Mouse (Mus musculus) intestine, postnatal 0 days (tissue): ENCODE measurements around the gene Efna2. TPM values are rescaled to one million over a fixed set of nuclear protein-coding genes. Genes with fewer than 3 reads are reported as not detected.
A peak's percentile ranks its signal among the peaks of the same experiment; 100 is the strongest.

Source experiments
- ATAC-seq: fragments of 200-750 bp; cut with Nextera tagmentation; 2 replicates; pipeline ENCODE4 v1.8.0; 2017; ENCODE audit warnings: mild to moderate bottlenecking, moderate TSS enrichment, moderate library complexity
- H3K27ac ChIP-seq: fragments of 300-500 bp; sonication (generic); 2 replicates; pipeline ENCODE4 v1.5.1; 2014; ENCODE audit warnings: mild to moderate bottlenecking, low read depth, low read length, moderate library complexity
- H3K27me3 ChIP-seq: fragments of 300-500 bp; sonication (generic); replicated peaks from 2 replicates; pipeline ENCODE4 v1.6.1; 2014; ENCODE audit warnings: low read length, mixed read lengths; ENCODE audit not compliant: control insufficient read depth, insufficient read depth
- H3K36me3 ChIP-seq: fragments of 300-500 bp; sonication (generic); 2 replicates; pipeline ENCODE4 v1.6.1; 2014; ENCODE audit warnings: mild to moderate bottlenecking, moderate library complexity; ENCODE audit not compliant: control insufficient read depth, insufficient read depth
- H3K4me1 ChIP-seq: fragments of 300-500 bp; sonication (generic); replicated peaks from 2 replicates; pipeline ENCODE4 v1.6.1; 2014; ENCODE audit warnings: antibody characterized with exemption, low read length, mixed read lengths; ENCODE audit not compliant: control insufficient read depth, insufficient read depth
- H3K4me2 ChIP-seq: fragments of 300-500 bp; sonication (generic); replicated peaks from 2 replicates; pipeline ENCODE4 v1.6.1; 2014; ENCODE audit warnings: low read depth, mild to moderate bottlenecking, moderate library complexity
- H3K4me3 ChIP-seq: fragments of 300-500 bp; sonication (generic); 2 replicates; pipeline ENCODE4 v1.5.1; 2014; ENCODE audit warnings: low read depth, low read length
- H3K9ac ChIP-seq: fragments of 300-500 bp; sonication (generic); 2 replicates; pipeline ENCODE4 v1.6.1; 2014; ENCODE audit warnings: mild to moderate bottlenecking, low read depth, low read length
- H3K9me3 ChIP-seq: fragments of 300-500 bp; sonication (generic); 2 replicates; pipeline ENCODE4 v1.6.1; 2016; ENCODE audit warnings: mixed run types; ENCODE audit not compliant: control insufficient read depth
- CTCF ChIP-seq: sonication (generic); IDR thresholded peaks from 2 replicates; pipeline ENCODE4 v1.5.1; 2016; ENCODE audit warnings: low read depth, mild to moderate bottlenecking, control low read depth, antibody characterized with exemption, moderate library complexity
- WGBS: fragments of 180-500 bp; shearing (Covaris S2); extraction: QIAGEN DNeasy Blood & Tissue Kit; methylation state at CpG from one replicate; pipeline ENCODE4 v1.1.7; 2014; 5-methylcytosine and 5-hydroxymethylcytosine counted together
- polyA plus RNA-seq: library from polyadenylated mRNA; unstranded; fragments of >200 nt; fragmentation: Nextera tagmentation; extraction: Ambion mirVana; gene quantifications from 2 replicates; pipeline ENCODE4 v1.2.1, GENCODE M21; 2015

Gene Efna2
- 3.5 and 3.8 TPM in 2 replicates for polyA plus RNA-seq

GRCm38 (mm10) chr10:80179068-80180051 lies at the start of gene Efna2:
Gene Efna2 (plus strand): TSS chr10:80179482.
- ATAC-seq = peak; percentile 14; the same call in 1 of the 2 replicates
- WGBS = 3% methylated on average over 55 of the region's 106 CpGs

GRCm38 (mm10) chr10:80129846-80130245 lies 49.4 kb upstream of the Efna2 start:
- Histone ChIP-seq H3K27me3 (no peaks in the 10 kb centered on the region), H3K4me3 (no peak overlapping the region), H3K36me3 (peaks cover 75% of the 10 kb centered on the region), H3K27ac (no peak overlapping the region; the same call in 1 of the 2 replicates), H3K9me3 (no peaks in the 10 kb centered on the region), H3K4me1 (peaks cover 5% of the 10 kb centered on the region; the same call in 1 of the 2 replicates), H3K9ac (no peak overlapping the region), H3K4me2 (peak overlapping the region; percentile 21; the same call in 1 of the 2 replicates)
- TF ChIP-seq CTCF = no peak
- no peak for ATAC-seq
- 79% methylated on average over 9 of the region's 9 CpGs for WGBS

More at GRCm38 (mm10) chr10:80179068-80180051, at the start of gene Efna2:
- peak; percentile 22; the same call in 1 of the 2 replicates for TF ChIP-seq CTCF
- Histone ChIP-seq H3K27ac (no peak within 1 kb of the TSS), H3K4me3 (peak within 1 kb of the TSS; percentile 60), H3K9ac (peak within 1 kb of the TSS; percentile 57), H3K36me3 (no peaks in the 10 kb centered on the region), H3K27me3 (no peaks in the 10 kb centered on the region), H3K4me2 (peak within 1 kb of the TSS; percentile 86), H3K4me1 (no peaks in the 10 kb centered on the region), H3K9me3 (no peaks in the 10 kb centered on the region)

- peak; percentile 67 for ATAC-seq
- H3K9me3 ChIP-seq = no peaks in the 10 kb centered on the region
- peak; percentile 58 for TF ChIP-seq CTCF
- H3K27ac ChIP-seq = no peak overlapping the region; the same call in none of the 2 replicates
- H3K4me1 ChIP-seq = peaks cover 5% of the 10 kb centered on the region; the same call in 1 of the 2 replicates
- H3K4me2 ChIP-seq = peak overlapping the region; percentile 32
- no peak overlapping the region for H3K4me3 ChIP-seq
- peaks cover 69% of the 10 kb centered on the region for H3K36me3 ChIP-seq
- 46% methylated on average over 18 of the region's 18 CpGs for WGBS
- H3K9ac ChIP-seq = no peak overlapping the region
- H3K27me3 ChIP-seq = no peaks in the 10 kb centered on the region
Observed at GRCm38 (mm10) chr10:80130403-80131031, 48.8 kb upstream of the Efna2 start.

GRCm38 (mm10) chr10:80131316-80131951 lies 47.8 kb upstream of the Efna2 start:
- Histone ChIP-seq H3K36me3 (peaks cover 60% of the 10 kb centered on the region), H3K4me2 (no peak overlapping the region; the same call in 1 of the 2 replicates), H3K27me3 (0 out of 2 replicates have a peak, but pooled peaks cover 3% of the 10 kb centered on the region), H3K9me3 (no peaks in the 10 kb centered on the region), H3K4me3 (no peak overlapping the region), H3K9ac (no peak overlapping the region), H3K4me1 (peaks cover 5% of the 10 kb centered on the region; the same call in 1 of the 2 replicates), H3K27ac (no peak overlapping the region)
- TF ChIP-seq CTCF = no peak
- no peak for ATAC-seq
- WGBS = 41% methylated on average over 55 of the region's 55 CpGs

GRCm38 (mm10) chr10:80131952-80132350 lies 47.3 kb upstream of the Efna2 start:
- Histone ChIP-seq H3K9me3 (no peaks in the 10 kb centered on the region), H3K36me3 (peaks cover 55% of the 10 kb centered on the region), H3K27me3 (0 out of 2 replicates have a peak, but pooled peaks cover 8% of the 10 kb centered on the region), H3K27ac (no peak overlapping the region), H3K4me1 (peaks cover 5% of the 10 kb centered on the region; the same call in 1 of the 2 replicates), H3K4me2 (no peak overlapping the region), H3K4me3 (no peak overlapping the region), H3K9ac (no peak overlapping the region)
- no peak for ATAC-seq
- WGBS = 73% methylated on average over 27 of the region's 27 CpGs
- no peak for TF ChIP-seq CTCF
